Mouse (Mus musculus): ENCODE measurements around the gene Cntn1. TPM values are rescaled to one million over a fixed set of nuclear protein-coding genes. Genes with fewer than 3 reads are reported as not detected.
"Not testable (repeated sequence)": the region's sequence is repeated elsewhere in the genome, so short reads cannot be mapped to it uniquely, and the experiment has no call there.

The Cntn1 gene
- polyA plus RNA-seq, 1 experiment from 2014 or later: 0.97 TPM

- Histone ChIP-seq H3K36me3 (no peaks in the 10 kb centered on the region), H3K9me3 (no peaks in the 10 kb centered on the region), H3K4me1 (replicated peaks) (no peaks in the 10 kb centered on the region), H3K4me3 (replicated peaks) (no peak overlapping the region), H3K4me2 (no peak overlapping the region), H3K27me3 (no peaks in the 10 kb centered on the region), H3K27ac (no peak overlapping the region), H3K9ac (replicated peaks) (no peak overlapping the region)
- no peak for ATAC-seq (ENCODE audit: insufficient number of reproducible peaks, insufficient read depth, low FRiP score, low TSS enrichment, low read depth)
- WGBS: 36% methylated on average over 4 of the region's 4 CpGs
Measured at GRCm38 (mm10) chr15:92347426-92347825, 296.5 kb downstream of the Cntn1 start.

DNA sequence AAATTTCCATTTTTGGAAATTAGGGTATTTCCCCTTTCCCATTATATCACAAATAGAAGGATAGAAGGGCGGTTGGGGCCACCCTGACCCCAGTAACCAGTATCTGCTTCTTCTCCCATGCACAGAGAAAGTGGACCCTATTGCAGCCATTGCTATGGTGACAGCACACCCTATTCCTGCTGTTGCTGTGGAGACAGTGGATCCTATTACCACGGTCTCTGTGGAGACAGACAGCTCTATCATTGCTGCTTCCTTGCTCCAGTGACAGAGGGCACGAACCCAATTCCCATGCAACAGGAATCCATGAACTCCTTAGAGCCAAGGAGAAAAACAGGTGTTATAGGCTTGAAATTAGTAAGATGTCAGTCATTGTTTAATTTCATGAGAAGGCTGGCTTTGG is 296.9 kb downstream of the Cntn1 start:
- ATAC-seq (ENCODE audit: insufficient number of reproducible peaks, insufficient read depth, low FRiP score, low TSS enrichment, low read depth): no peak; the same call in 1 of the 2 replicates
- Histone ChIP-seq H3K4me2 (no peak overlapping the region), H3K27me3 (no peaks in the 10 kb centered on the region), H3K4me3 (replicated peaks) (no peak overlapping the region), H3K9me3 (no peaks in the 10 kb centered on the region), H3K9ac (replicated peaks) (no peak overlapping the region), H3K4me1 (replicated peaks) (no peaks in the 10 kb centered on the region), H3K36me3 (no peaks in the 10 kb centered on the region), H3K27ac (no peak overlapping the region)
- 39% methylated on average over 3 of the region's 3 CpGs for WGBS

DNA sequence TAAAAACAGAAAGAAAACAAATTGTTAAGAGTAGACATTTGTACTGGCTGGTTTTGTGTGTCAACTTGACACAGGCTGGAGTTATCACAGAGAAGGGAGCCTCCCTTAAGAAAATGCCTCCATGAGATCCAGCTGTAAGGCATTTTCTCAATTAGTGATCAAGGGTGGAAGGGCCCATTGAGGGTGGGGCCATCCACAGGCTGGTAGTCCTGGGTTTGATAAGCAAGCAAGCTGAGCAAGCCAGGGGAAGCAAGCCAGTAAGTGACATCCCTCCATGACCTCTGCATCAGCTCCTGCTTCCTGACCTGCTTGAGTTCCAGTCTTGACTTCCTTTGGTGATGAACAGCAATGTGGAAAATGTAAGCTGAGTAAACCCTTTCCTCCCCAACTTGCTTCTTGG is 297.5 kb downstream of the Cntn1 start:
- H3K27ac ChIP-seq; H3K4me3 ChIP-seq (replicated peaks); H3K4me2 ChIP-seq; H3K4me1 ChIP-seq (replicated peaks); H3K9me3 ChIP-seq; H3K9ac ChIP-seq (replicated peaks); H3K36me3 ChIP-seq; ATAC-seq (ENCODE audit: insufficient number of reproducible peaks, insufficient read depth, low FRiP score, low TSS enrichment, low read depth); H3K27me3 ChIP-seq: not testable (repeated sequence)

DNA sequence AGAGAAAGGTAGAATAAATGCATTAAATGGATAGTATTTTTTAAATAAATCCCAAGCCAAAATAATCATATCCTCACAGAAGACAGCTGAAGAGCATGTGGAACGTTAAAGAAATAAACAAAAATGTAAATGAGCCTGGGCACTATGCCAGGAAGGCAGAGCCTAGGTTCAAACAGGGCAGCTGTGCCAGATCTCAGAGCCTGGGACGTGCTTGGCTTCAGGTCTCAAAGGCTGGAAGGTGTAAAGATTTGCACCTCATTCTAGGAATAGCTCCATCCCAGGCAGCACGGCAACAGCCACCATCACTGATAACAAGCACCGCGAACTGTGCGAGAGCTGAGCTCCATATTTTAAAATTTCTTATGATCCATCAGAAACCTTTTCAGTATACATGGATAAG is 313.2 kb downstream of the Cntn1 start:
- Histone ChIP-seq H3K9ac (replicated peaks) (no peak overlapping the region), H3K4me1 (replicated peaks) (no peaks in the 10 kb centered on the region), H3K4me3 (replicated peaks) (no peak overlapping the region), H3K36me3 (no peaks in the 10 kb centered on the region), H3K27ac (no peak overlapping the region), H3K27me3 (0 out of 2 replicates have a peak, but pooled peaks cover 3% of the 10 kb centered on the region), H3K4me2 (no peak overlapping the region), H3K9me3 (no peaks in the 10 kb centered on the region)
- ATAC-seq (ENCODE audit: insufficient number of reproducible peaks, insufficient read depth, low FRiP score, low TSS enrichment, low read depth): no peak
- WGBS: 37% methylated on average over 6 of the region's 6 CpGs

DNA sequence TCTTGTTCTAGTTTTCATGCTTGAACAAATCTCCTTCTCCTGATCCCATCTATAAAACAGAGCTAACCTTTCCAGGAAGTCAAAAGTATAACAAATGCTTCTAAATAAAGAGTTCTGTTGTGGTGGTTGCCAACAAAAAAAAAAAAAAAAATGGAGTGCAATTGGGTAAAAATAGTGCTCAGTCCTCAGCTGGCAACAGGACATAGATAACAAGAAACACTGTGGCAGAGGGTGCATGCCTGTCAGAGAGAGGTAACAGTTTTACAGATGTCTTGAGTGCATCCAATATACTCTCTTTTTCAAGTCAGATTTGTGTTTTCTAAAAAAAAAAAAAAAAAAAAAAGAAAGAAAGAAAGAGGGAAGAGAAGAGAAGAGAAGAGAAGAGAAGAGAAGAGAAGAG is 313.6 kb downstream of the Cntn1 start:
- H3K36me3 ChIP-seq: no peaks in the 10 kb centered on the region
- 0 out of 2 replicates have a peak, but pooled peaks cover 3% of the 10 kb centered on the region for H3K27me3 ChIP-seq
- no peak overlapping the region for H3K4me2 ChIP-seq
- no peak for ATAC-seq (ENCODE audit: insufficient number of reproducible peaks, insufficient read depth, low FRiP score, low TSS enrichment, low read depth)
- no peak overlapping the region for H3K4me3 ChIP-seq (replicated peaks)
- no peak overlapping the region for H3K27ac ChIP-seq
- H3K4me1 ChIP-seq (replicated peaks): no peaks in the 10 kb centered on the region
- H3K9ac ChIP-seq (replicated peaks): no peak overlapping the region
- no peaks in the 10 kb centered on the region for H3K9me3 ChIP-seq

Other genes with a start within 250 kb of the Cntn1 start
- not detected in 2 replicates for gene Smgc, start 212.9 kb upstream of the Cntn1 start, polyA plus RNA-seq (2016; fragmentation: Nextera tagmentation; extraction: Ambion mirVana)

All from limb, embryonic 12.5 days (tissue).